Mouse (Mus musculus): ENCODE results near the gene Procr. TPM values are rescaled to one million over a fixed set of nuclear protein-coding genes. Genes with fewer than 3 reads are reported as not detected.
"Not testable (repeated sequence)": the region's sequence is repeated elsewhere in the genome, so short reads cannot be mapped to it uniquely, and the experiment has no call there.

Gene Procr
- polyA plus RNA-seq, 1 experiment from 2014 or later: 3.6 TPM

DNA sequence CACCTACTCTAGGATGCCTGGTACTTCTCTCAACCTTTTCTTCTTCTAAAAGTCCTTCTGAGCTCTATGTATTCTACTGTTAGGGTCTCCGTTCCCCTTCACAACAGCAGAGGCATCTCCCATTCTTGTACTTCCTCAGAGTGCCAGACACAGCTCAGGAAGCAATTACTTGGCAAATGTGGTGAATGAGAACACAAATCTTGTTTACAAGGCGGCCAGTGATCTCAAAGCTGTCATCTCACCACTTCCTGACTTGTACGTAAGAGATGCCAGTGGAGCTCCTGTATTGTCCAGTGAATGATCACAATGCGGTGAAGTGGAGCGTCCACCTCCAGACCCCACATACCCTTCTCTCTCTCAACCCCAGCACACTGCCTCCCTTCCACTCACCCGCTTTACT, 26.4 kb upstream of the Procr start:
- Histone ChIP-seq H3K27ac (replicated peaks; ENCODE audit: low read depth, low read length) (no peak overlapping the region), H3K4me3 (ENCODE audit: low read depth, low read length) (no peak overlapping the region), H3K9me3 (ENCODE audit: control insufficient read depth, low read length) (no peaks in the 10 kb centered on the region), H3K4me2 (ENCODE audit: low read depth, severe bottlenecking) (no peak overlapping the region), H3K9ac (ENCODE audit: low read length) (no peak overlapping the region), H3K4me1 (ENCODE audit: control insufficient read depth, insufficient read depth, low read length) (no peaks in the 10 kb centered on the region), H3K36me3 (ENCODE audit: control insufficient read depth, insufficient read depth, low read length) (no peaks in the 10 kb centered on the region), H3K27me3 (ENCODE audit: control insufficient read depth, insufficient read depth, low read length) (no peaks in the 10 kb centered on the region)
- 84% methylated on average over 6 of the region's 6 CpGs for WGBS
- no peak for DNase-seq (ENCODE audit: low spot score)
- no peak for ATAC-seq (ENCODE audit: insufficient number of reproducible peaks, low FRiP score, low TSS enrichment, low read depth)

DNA sequence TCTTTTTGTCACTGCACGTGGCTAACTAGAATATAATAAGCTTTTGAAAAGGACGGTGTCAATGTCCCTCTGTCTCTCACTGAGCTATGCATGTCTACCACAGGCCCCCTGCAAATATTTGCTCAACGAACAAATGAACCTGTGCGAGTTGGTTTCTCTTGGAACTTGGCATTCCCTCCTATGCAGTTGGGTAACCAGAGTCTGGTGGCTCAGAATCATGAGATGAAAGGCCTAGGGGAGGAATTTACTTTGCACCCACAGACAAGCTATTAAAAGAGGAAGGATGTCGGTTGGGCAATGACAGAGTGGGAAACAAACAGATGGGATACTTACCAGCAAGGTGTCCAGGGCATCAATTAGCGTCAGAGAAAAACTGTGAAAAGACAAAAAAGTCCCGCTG, 24.6 kb upstream of the Procr start:
- 83% methylated on average over 7 of the region's 7 CpGs for WGBS
- no peak overlapping the region for H3K9ac ChIP-seq (ENCODE audit: low read length)

DNA sequence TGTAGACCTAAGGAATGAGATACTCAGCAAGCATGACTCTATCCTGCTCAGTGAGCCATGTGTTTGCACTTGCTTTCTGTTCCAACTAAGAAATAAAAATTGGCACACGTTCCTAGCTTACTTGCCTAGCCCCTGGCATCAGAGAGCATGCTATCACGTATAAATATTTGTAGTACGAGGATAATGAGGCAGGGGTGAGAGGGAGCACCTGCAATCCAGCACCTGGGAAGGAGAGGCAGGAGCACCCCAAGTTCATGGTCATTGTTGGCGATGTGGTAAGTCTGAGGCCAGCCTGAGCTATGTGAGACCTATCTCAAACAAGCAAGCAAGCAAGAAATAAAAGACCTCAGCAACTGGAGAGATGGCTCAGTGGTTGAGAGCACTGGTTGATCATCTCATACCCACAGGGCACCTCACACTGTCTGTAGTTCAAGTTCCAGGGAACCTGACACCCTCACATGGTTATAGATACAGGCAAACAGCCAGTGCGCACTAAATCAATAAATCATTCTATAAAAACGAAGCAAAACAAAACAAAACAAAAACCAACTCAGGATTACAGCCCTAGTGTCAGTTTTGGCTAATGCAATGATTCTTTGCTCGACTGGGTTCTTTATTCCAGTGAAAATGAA, 23.0 kb upstream of the Procr start:
- H3K4me2 ChIP-seq (ENCODE audit: low read depth, severe bottlenecking): no peak overlapping the region; the same call in 1 of the 2 replicates
- H3K36me3 ChIP-seq (ENCODE audit: control insufficient read depth, insufficient read depth, low read length): no peaks in the 10 kb centered on the region
- no peaks in the 10 kb centered on the region for H3K9me3 ChIP-seq (ENCODE audit: control insufficient read depth, low read length)
- H3K27me3 ChIP-seq (ENCODE audit: control insufficient read depth, insufficient read depth, low read length): no peaks in the 10 kb centered on the region
- DNase-seq (ENCODE audit: low spot score) (no peak), ATAC-seq (ENCODE audit: insufficient number of reproducible peaks, low FRiP score, low TSS enrichment, low read depth) (no peak)
- H3K4me1 ChIP-seq (ENCODE audit: control insufficient read depth, insufficient read depth, low read length): no peaks in the 10 kb centered on the region
- H3K4me3 ChIP-seq (ENCODE audit: low read depth, low read length): no peak overlapping the region
- H3K27ac ChIP-seq (replicated peaks; ENCODE audit: low read depth, low read length): no peak overlapping the region
- no peak overlapping the region for H3K9ac ChIP-seq (ENCODE audit: low read length)
- 75% methylated on average over 7 of the region's 7 CpGs for WGBS

More for the DNA sequence above, 24.6 kb upstream of the Procr start:
- ATAC-seq (ENCODE audit: insufficient number of reproducible peaks, low FRiP score, low TSS enrichment, low read depth): no peak
- no peaks in the 10 kb centered on the region for H3K4me1 ChIP-seq (ENCODE audit: control insufficient read depth, insufficient read depth, low read length)
- H3K4me2 ChIP-seq (ENCODE audit: low read depth, severe bottlenecking): no peak overlapping the region
- H3K27me3 ChIP-seq (ENCODE audit: control insufficient read depth, insufficient read depth, low read length): no peaks in the 10 kb centered on the region
- H3K36me3 ChIP-seq (ENCODE audit: control insufficient read depth, insufficient read depth, low read length): no peaks in the 10 kb centered on the region
- no peak for DNase-seq (ENCODE audit: low spot score)
- H3K27ac ChIP-seq (replicated peaks; ENCODE audit: low read depth, low read length): no peak overlapping the region
- no peaks in the 10 kb centered on the region for H3K9me3 ChIP-seq (ENCODE audit: control insufficient read depth, low read length)
- H3K4me3 ChIP-seq (ENCODE audit: low read depth, low read length): no peak overlapping the region

DNA sequence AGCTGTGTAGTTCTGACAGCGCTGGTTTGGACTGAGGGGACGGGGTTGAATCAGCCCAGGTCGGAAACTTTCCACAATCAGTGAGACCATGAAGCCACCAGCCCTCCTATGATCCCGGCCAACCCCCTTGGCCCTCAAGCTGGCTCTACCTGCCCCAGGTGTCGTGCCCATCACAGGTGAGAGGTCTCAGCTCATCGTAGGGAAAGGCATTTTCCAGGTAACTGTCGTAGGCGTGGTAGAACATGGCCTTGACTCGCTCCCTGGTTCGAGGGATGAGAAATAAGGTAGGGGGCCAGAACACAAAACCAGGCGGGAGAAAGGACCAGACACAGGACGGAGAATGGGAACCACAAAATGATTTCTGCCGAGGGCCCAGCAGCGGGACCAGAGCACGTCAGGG, 22.2 kb upstream of the Procr start:
- Histone ChIP-seq H3K4me1 (ENCODE audit: control insufficient read depth, insufficient read depth, low read length) (no peaks in the 10 kb centered on the region), H3K27ac (replicated peaks; ENCODE audit: low read depth, low read length) (no peak overlapping the region), H3K9ac (ENCODE audit: low read length) (peak overlapping the region; percentile 54), H3K4me3 (ENCODE audit: low read depth, low read length) (peak overlapping the region; percentile 90), H3K4me2 (ENCODE audit: low read depth, severe bottlenecking) (peak overlapping the region; percentile 91), H3K36me3 (ENCODE audit: control insufficient read depth, insufficient read depth, low read length) (no peaks in the 10 kb centered on the region), H3K9me3 (ENCODE audit: control insufficient read depth, low read length) (no peaks in the 10 kb centered on the region), H3K27me3 (ENCODE audit: control insufficient read depth, insufficient read depth, low read length) (no peaks in the 10 kb centered on the region)
- DNase-seq (ENCODE audit: low spot score) (no peak), ATAC-seq (ENCODE audit: insufficient number of reproducible peaks, low FRiP score, low TSS enrichment, low read depth) (no peak)
- 7% methylated on average over 15 of the region's 15 CpGs for WGBS

DNA sequence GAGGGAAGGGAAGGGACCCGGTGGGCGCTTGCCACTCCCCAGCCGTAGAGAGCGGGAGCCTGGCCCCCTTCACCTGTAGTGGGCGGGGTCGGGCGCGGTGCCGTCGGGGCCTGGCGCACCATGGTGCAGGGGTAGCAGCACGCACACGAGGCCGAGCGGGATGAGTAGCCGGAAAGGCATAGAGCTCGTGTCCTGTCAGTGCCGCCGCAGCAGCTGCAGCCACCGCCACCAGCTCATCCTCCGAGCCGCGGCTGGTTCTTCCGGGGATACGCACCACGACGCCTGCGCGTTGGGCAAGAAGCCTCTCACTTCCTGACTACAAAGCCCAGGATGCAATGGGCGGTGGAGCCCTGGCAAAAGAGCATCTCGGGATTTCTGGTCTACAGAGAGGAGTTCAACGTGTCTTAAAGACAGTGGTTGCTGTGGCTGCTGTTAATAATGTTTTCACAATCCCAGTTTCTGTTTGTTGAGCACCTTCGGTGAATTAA, 21.7 kb upstream of the Procr start, which contains the start of gene Edem2:
Gene Edem2 (minus strand): TSS at position 318 of the 488 bp plus-strand sequence.
- H3K27ac ChIP-seq (replicated peaks; ENCODE audit: low read depth, low read length): no peak within 1 kb of the TSS
- H3K4me1 ChIP-seq (ENCODE audit: control insufficient read depth, insufficient read depth, low read length): no peaks in the 10 kb centered on the region
- H3K4me3 ChIP-seq (ENCODE audit: low read depth, low read length): peak within 1 kb of the TSS; percentile 90
- no peaks in the 10 kb centered on the region for H3K36me3 ChIP-seq (ENCODE audit: control insufficient read depth, insufficient read depth, low read length)
- peak within 1 kb of the TSS; percentile 91 for H3K4me2 ChIP-seq (ENCODE audit: low read depth, severe bottlenecking)
- no peaks in the 10 kb centered on the region for H3K27me3 ChIP-seq (ENCODE audit: control insufficient read depth, insufficient read depth, low read length)
- H3K9me3 ChIP-seq (ENCODE audit: control insufficient read depth, low read length): no peaks in the 10 kb centered on the region
- H3K9ac ChIP-seq (ENCODE audit: low read length): peak within 1 kb of the TSS; percentile 54
- DNase-seq (ENCODE audit: low spot score) (peak; percentile 90), ATAC-seq (ENCODE audit: insufficient number of reproducible peaks, low FRiP score, low TSS enrichment, low read depth) (peak; percentile 83; the same call in 1 of the 2 replicates)
- under 1% methylated on average over 33 of the region's 33 CpGs for WGBS

DNA sequence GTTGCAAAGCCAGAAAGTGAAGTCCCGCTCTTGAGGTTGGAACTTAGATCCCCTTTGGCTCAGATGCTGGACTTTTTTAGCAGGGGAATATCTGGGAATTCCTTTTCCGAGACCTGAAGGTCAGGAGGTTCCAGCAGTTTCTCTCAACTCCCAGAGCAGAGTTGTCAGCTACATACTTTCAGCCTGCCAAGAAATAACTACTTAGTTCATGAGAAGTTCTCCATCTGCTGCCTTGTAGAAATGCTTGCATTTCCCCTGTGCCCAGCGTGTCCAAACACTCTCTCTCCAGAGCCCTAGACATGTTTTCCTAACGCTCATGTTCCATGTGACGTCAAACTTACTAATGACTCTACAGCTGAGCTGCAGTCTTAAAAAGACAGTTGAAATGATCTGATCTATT, 15.8 kb upstream of the Procr start:
- Histone ChIP-seq H3K27me3 (ENCODE audit: control insufficient read depth, insufficient read depth, low read length) (no peaks in the 10 kb centered on the region), H3K4me1 (ENCODE audit: control insufficient read depth, insufficient read depth, low read length) (no peaks in the 10 kb centered on the region), H3K36me3 (ENCODE audit: control insufficient read depth, insufficient read depth, low read length) (no peaks in the 10 kb centered on the region), H3K4me3 (ENCODE audit: low read depth, low read length) (no peak overlapping the region), H3K9me3 (ENCODE audit: control insufficient read depth, low read length) (no peaks in the 10 kb centered on the region), H3K9ac (ENCODE audit: low read length) (no peak overlapping the region), H3K27ac (replicated peaks; ENCODE audit: low read depth, low read length) (no peak overlapping the region), H3K4me2 (ENCODE audit: low read depth, severe bottlenecking) (no peak overlapping the region)
- ATAC-seq (ENCODE audit: insufficient number of reproducible peaks, low FRiP score, low TSS enrichment, low read depth): no peak
- no peak for DNase-seq (ENCODE audit: low spot score)
- 81% methylated on average over 5 of the region's 5 CpGs for WGBS

DNA sequence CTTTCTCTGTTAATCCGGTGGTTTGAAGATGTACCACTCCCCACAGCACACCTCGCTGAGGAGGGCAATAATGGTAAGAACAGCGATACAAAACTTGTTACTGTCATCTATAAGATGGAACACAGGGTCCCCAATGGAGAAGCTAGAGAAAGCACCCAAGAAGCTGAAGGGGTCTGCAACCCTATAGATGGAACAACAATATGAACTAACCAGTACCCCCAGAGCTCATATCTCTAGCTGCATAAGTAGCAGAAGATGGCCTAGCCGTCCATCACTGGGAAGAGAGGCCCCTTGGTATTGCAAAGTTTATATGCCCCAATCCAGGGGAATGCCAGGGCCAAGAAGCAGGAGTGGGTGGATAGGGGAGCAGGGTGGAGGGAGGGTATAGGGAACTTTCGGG, 15.2 kb upstream of the Procr start, which contains the start of gene Gm17581:
Gene Gm17581 (minus strand): TSS at position 101 of the 400 bp plus-strand sequence.
- H3K27ac ChIP-seq (replicated peaks; ENCODE audit: low read depth, low read length); DNase-seq (ENCODE audit: low spot score); H3K4me2 ChIP-seq (ENCODE audit: low read depth, severe bottlenecking); H3K9me3 ChIP-seq (ENCODE audit: control insufficient read depth, low read length); H3K27me3 ChIP-seq (ENCODE audit: control insufficient read depth, insufficient read depth, low read length); H3K4me3 ChIP-seq (ENCODE audit: low read depth, low read length); H3K4me1 ChIP-seq (ENCODE audit: control insufficient read depth, insufficient read depth, low read length); ATAC-seq (ENCODE audit: insufficient number of reproducible peaks, low FRiP score, low TSS enrichment, low read depth); H3K36me3 ChIP-seq (ENCODE audit: control insufficient read depth, insufficient read depth, low read length); H3K9ac ChIP-seq (ENCODE audit: low read length): not testable (repeated sequence)
- 83% methylated on average over 5 of the region's 5 CpGs for WGBS

DNA sequence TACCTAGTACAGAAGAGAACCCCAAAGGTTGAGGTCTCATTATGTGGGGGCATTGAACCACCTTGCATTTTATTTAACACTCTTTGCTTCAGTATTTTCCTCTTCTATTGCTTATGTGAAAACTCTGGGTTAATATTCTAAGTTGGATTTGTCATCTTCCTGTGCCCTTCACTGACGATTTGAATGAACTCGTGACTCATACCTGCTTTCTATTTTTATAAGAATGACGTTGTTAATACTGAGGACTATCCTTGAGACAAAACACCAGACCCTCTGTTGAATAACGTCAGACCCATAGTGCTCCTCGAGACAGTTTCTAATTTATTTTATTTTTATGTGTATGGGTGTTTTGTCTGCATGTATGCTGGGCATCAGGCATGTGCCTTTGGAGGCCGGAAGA, 14.0 kb upstream of the Procr start:
- 81% methylated on average over 6 of the region's 6 CpGs for WGBS
- DNase-seq (ENCODE audit: low spot score): no peak

DNA sequence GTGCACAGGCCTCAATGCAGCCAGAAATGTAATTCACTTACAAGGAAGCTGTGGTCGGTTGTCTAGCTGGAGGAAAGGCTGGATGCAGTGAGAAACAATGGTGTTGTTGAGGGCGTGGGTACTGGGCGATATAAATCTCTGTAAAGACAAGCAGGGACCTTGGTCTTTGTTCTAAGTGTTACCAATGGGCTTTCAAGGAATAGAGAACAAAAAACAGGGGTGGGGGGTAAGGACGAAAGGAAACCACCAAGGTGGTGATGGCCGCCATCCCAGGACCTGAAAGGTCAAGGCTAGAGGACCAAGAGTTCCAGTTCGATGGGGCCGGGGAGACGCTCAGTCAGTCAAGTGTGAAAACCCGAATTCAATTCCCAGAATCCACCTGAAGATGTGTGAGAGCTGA, 13.1 kb upstream of the Procr start:
- ATAC-seq (ENCODE audit: insufficient number of reproducible peaks, low FRiP score, low TSS enrichment, low read depth) (no peak), DNase-seq (ENCODE audit: low spot score) (no peak)
- Histone ChIP-seq H3K36me3 (ENCODE audit: control insufficient read depth, insufficient read depth, low read length) (no peaks in the 10 kb centered on the region), H3K9me3 (ENCODE audit: control insufficient read depth, low read length) (no peaks in the 10 kb centered on the region), H3K4me3 (ENCODE audit: low read depth, low read length) (no peak overlapping the region), H3K9ac (ENCODE audit: low read length) (no peak overlapping the region), H3K4me2 (ENCODE audit: low read depth, severe bottlenecking) (no peak overlapping the region), H3K27me3 (ENCODE audit: control insufficient read depth, insufficient read depth, low read length) (no peaks in the 10 kb centered on the region), H3K4me1 (ENCODE audit: control insufficient read depth, insufficient read depth, low read length) (no peaks in the 10 kb centered on the region), H3K27ac (replicated peaks; ENCODE audit: low read depth, low read length) (no peak overlapping the region)
- WGBS: 79% methylated on average over 9 of the region's 9 CpGs

More for the DNA sequence above, 14.0 kb upstream of the Procr start:
- Histone ChIP-seq H3K9me3 (ENCODE audit: control insufficient read depth, low read length) (no peaks in the 10 kb centered on the region), H3K36me3 (ENCODE audit: control insufficient read depth, insufficient read depth, low read length) (no peaks in the 10 kb centered on the region), H3K9ac (ENCODE audit: low read length) (no peak overlapping the region), H3K27me3 (ENCODE audit: control insufficient read depth, insufficient read depth, low read length) (no peaks in the 10 kb centered on the region), H3K4me2 (ENCODE audit: low read depth, severe bottlenecking) (no peak overlapping the region), H3K27ac (replicated peaks; ENCODE audit: low read depth, low read length) (no peak overlapping the region), H3K4me3 (ENCODE audit: low read depth, low read length) (no peak overlapping the region), H3K4me1 (ENCODE audit: control insufficient read depth, insufficient read depth, low read length) (no peaks in the 10 kb centered on the region)
- no peak for ATAC-seq (ENCODE audit: insufficient number of reproducible peaks, low FRiP score, low TSS enrichment, low read depth)

All from limb, embryonic 11.5 days (tissue).